Mouse (Mus musculus): ENCODE measurements around the gene Foxp1. TPM values are rescaled to one million over a fixed set of nuclear protein-coding genes. Genes with fewer than 3 reads are reported as not detected.

Gene Foxp1
- polyA plus RNA-seq, 1 experiment from 2014 or later = 110 TPM

GRCm38 (mm10) chr6:99540653-99541052, 18.1 kb upstream of the Foxp1 start:
- Histone ChIP-seq H3K27me3 (ENCODE audit: control insufficient read depth, insufficient read depth, low read length) (no peaks in the 10 kb centered on the region), H3K4me2 (no peak overlapping the region), H3K4me3 (ENCODE audit: low read depth, low read length) (no peak overlapping the region), H3K36me3 (ENCODE audit: control insufficient read depth, insufficient read depth, low read length) (no peaks in the 10 kb centered on the region), H3K9me3 (replicated peaks; ENCODE audit: control insufficient read depth, low read length) (no peaks in the 10 kb centered on the region), H3K4me1 (ENCODE audit: control insufficient read depth, insufficient read depth, low read length) (no peaks in the 10 kb centered on the region), H3K27ac (ENCODE audit: low read depth, low read length) (no peak overlapping the region), H3K9ac (ENCODE audit: low read depth, low read length) (no peak overlapping the region)
- ATAC-seq (replicated peaks; ENCODE audit: insufficient number of reproducible peaks, low FRiP score, low TSS enrichment) = no peak
- WGBS (ENCODE audit: insufficient replicate concordance) = 59% methylated on average over 6 of the region's 6 CpGs

GRCm38 (mm10) chr6:99540146-99540545, 17.6 kb upstream of the Foxp1 start:
- Histone ChIP-seq H3K9me3 (replicated peaks; ENCODE audit: control insufficient read depth, low read length) (no peaks in the 10 kb centered on the region), H3K4me3 (ENCODE audit: low read depth, low read length) (no peak overlapping the region), H3K36me3 (ENCODE audit: control insufficient read depth, insufficient read depth, low read length) (no peaks in the 10 kb centered on the region), H3K27ac (ENCODE audit: low read depth, low read length) (no peak overlapping the region), H3K4me1 (ENCODE audit: control insufficient read depth, insufficient read depth, low read length) (no peaks in the 10 kb centered on the region), H3K9ac (ENCODE audit: low read depth, low read length) (no peak overlapping the region), H3K4me2 (no peak overlapping the region), H3K27me3 (ENCODE audit: control insufficient read depth, insufficient read depth, low read length) (no peaks in the 10 kb centered on the region)
- no peak for ATAC-seq (replicated peaks; ENCODE audit: insufficient number of reproducible peaks, low FRiP score, low TSS enrichment)
- 77% methylated on average over 5 of the region's 5 CpGs for WGBS (ENCODE audit: insufficient replicate concordance)

GRCm38 (mm10) chr6:99538194-99538941, 15.8 kb upstream of the Foxp1 start:
- Histone ChIP-seq H3K4me1 (ENCODE audit: control insufficient read depth, insufficient read depth, low read length) (no peaks in the 10 kb centered on the region), H3K9ac (ENCODE audit: low read depth, low read length) (no peak overlapping the region), H3K4me3 (ENCODE audit: low read depth, low read length) (no peak overlapping the region), H3K9me3 (replicated peaks; ENCODE audit: control insufficient read depth, low read length) (no peaks in the 10 kb centered on the region), H3K36me3 (ENCODE audit: control insufficient read depth, insufficient read depth, low read length) (no peaks in the 10 kb centered on the region), H3K27me3 (ENCODE audit: control insufficient read depth, insufficient read depth, low read length) (no peaks in the 10 kb centered on the region), H3K4me2 (no peak overlapping the region), H3K27ac (ENCODE audit: low read depth, low read length) (no peak overlapping the region)
- 76% methylated on average over 17 of the region's 17 CpGs for WGBS (ENCODE audit: insufficient replicate concordance)
- ATAC-seq (replicated peaks; ENCODE audit: insufficient number of reproducible peaks, low FRiP score, low TSS enrichment) = no peak

- Histone ChIP-seq H3K36me3 (ENCODE audit: control insufficient read depth, insufficient read depth, low read length) (no peaks in the 10 kb centered on the region), H3K4me3 (ENCODE audit: low read depth, low read length) (no peak overlapping the region), H3K27me3 (ENCODE audit: control insufficient read depth, insufficient read depth, low read length) (no peaks in the 10 kb centered on the region), H3K9me3 (replicated peaks; ENCODE audit: control insufficient read depth, low read length) (no peaks in the 10 kb centered on the region), H3K4me2 (no peak overlapping the region), H3K27ac (ENCODE audit: low read depth, low read length) (no peak overlapping the region), H3K4me1 (ENCODE audit: control insufficient read depth, insufficient read depth, low read length) (0 out of 2 replicates have a peak, but pooled peaks cover 2% of the 10 kb centered on the region), H3K9ac (ENCODE audit: low read depth, low read length) (no peak overlapping the region)
- WGBS (ENCODE audit: insufficient replicate concordance) = 54% methylated on average over 5 of the region's 5 CpGs
- no peak for ATAC-seq (replicated peaks; ENCODE audit: insufficient number of reproducible peaks, low FRiP score, low TSS enrichment)
Measured at GRCm38 (mm10) chr6:99534211-99534745, 11.8 kb upstream of the Foxp1 start.

GRCm38 (mm10) chr6:99532458-99532857, 9.9 kb upstream of the Foxp1 start:
- WGBS (ENCODE audit: insufficient replicate concordance) = 78% methylated on average over 4 of the region's 4 CpGs
- Histone ChIP-seq H3K9ac (ENCODE audit: low read depth, low read length) (no peak overlapping the region), H3K36me3 (ENCODE audit: control insufficient read depth, insufficient read depth, low read length) (no peaks in the 10 kb centered on the region), H3K4me3 (ENCODE audit: low read depth, low read length) (no peak overlapping the region), H3K9me3 (replicated peaks; ENCODE audit: control insufficient read depth, low read length) (0 out of 2 replicates have a peak, but pooled peaks cover under 1% of the 10 kb centered on the region), H3K4me2 (no peak overlapping the region), H3K27me3 (ENCODE audit: control insufficient read depth, insufficient read depth, low read length) (no peaks in the 10 kb centered on the region), H3K27ac (ENCODE audit: low read depth, low read length) (no peak overlapping the region), H3K4me1 (ENCODE audit: control insufficient read depth, insufficient read depth, low read length) (0 out of 2 replicates have a peak, but pooled peaks cover 2% of the 10 kb centered on the region)
- ATAC-seq (replicated peaks; ENCODE audit: insufficient number of reproducible peaks, low FRiP score, low TSS enrichment) = no peak

- ATAC-seq (replicated peaks; ENCODE audit: insufficient number of reproducible peaks, low FRiP score, low TSS enrichment) = no peak
- H3K27me3 ChIP-seq (ENCODE audit: control insufficient read depth, insufficient read depth, low read length) = no peaks in the 10 kb centered on the region
- H3K9me3 ChIP-seq (replicated peaks; ENCODE audit: control insufficient read depth, low read length) = 0 out of 2 replicates have a peak, but pooled peaks cover 5% of the 10 kb centered on the region
- 73% methylated on average over 2 of the region's 2 CpGs for WGBS (ENCODE audit: insufficient replicate concordance)
- H3K36me3 ChIP-seq (ENCODE audit: control insufficient read depth, insufficient read depth, low read length) = 0 out of 2 replicates have a peak, but pooled peaks cover 2% of the 10 kb centered on the region
- H3K27ac ChIP-seq (ENCODE audit: low read depth, low read length) = no peak overlapping the region
- H3K4me1 ChIP-seq (ENCODE audit: control insufficient read depth, insufficient read depth, low read length) = peaks cover 3% of the 10 kb centered on the region; the same call in 1 of the 2 replicates
- no peak overlapping the region for H3K4me3 ChIP-seq (ENCODE audit: low read depth, low read length)
- H3K9ac ChIP-seq (ENCODE audit: low read depth, low read length) = no peak overlapping the region
- H3K4me2 ChIP-seq = no peak overlapping the region
Measured at GRCm38 (mm10) chr6:99528972-99529371, 6.5 kb upstream of the Foxp1 start.

- Histone ChIP-seq H3K4me1 (ENCODE audit: control insufficient read depth, insufficient read depth, low read length) (peaks cover 3% of the 10 kb centered on the region; the same call in 1 of the 2 replicates), H3K27ac (ENCODE audit: low read depth, low read length) (no peak overlapping the region), H3K9ac (ENCODE audit: low read depth, low read length) (no peak overlapping the region), H3K36me3 (ENCODE audit: control insufficient read depth, insufficient read depth, low read length) (0 out of 2 replicates have a peak, but pooled peaks cover 2% of the 10 kb centered on the region), H3K9me3 (replicated peaks; ENCODE audit: control insufficient read depth, low read length) (0 out of 2 replicates have a peak, but pooled peaks cover 5% of the 10 kb centered on the region), H3K4me2 (no peak overlapping the region), H3K4me3 (ENCODE audit: low read depth, low read length) (no peak overlapping the region), H3K27me3 (ENCODE audit: control insufficient read depth, insufficient read depth, low read length) (no peaks in the 10 kb centered on the region)
- WGBS (ENCODE audit: insufficient replicate concordance) = 89% methylated on average over 6 of the region's 6 CpGs
- no peak for ATAC-seq (replicated peaks; ENCODE audit: insufficient number of reproducible peaks, low FRiP score, low TSS enrichment)
Measured at GRCm38 (mm10) chr6:99527457-99528105, 5.1 kb upstream of the Foxp1 start.

- WGBS (ENCODE audit: insufficient replicate concordance) = 58% methylated on average over 8 of the region's 8 CpGs
- H3K27ac ChIP-seq (ENCODE audit: low read depth, low read length) = no peak overlapping the region
- H3K4me3 ChIP-seq (ENCODE audit: low read depth, low read length) = no peak overlapping the region
- peaks cover 2% of the 10 kb centered on the region; the same call in 1 of the 2 replicates for H3K4me1 ChIP-seq (ENCODE audit: control insufficient read depth, insufficient read depth, low read length)
- H3K27me3 ChIP-seq (ENCODE audit: control insufficient read depth, insufficient read depth, low read length) = no peaks in the 10 kb centered on the region
- 0 out of 2 replicates have a peak, but pooled peaks cover 2% of the 10 kb centered on the region for H3K36me3 ChIP-seq (ENCODE audit: control insufficient read depth, insufficient read depth, low read length)
- no peak for ATAC-seq (replicated peaks; ENCODE audit: insufficient number of reproducible peaks, low FRiP score, low TSS enrichment)
- 0 out of 2 replicates have a peak, but pooled peaks cover 5% of the 10 kb centered on the region for H3K9me3 ChIP-seq (replicated peaks; ENCODE audit: control insufficient read depth, low read length)
- no peak overlapping the region for H3K9ac ChIP-seq (ENCODE audit: low read depth, low read length)
- no peak overlapping the region for H3K4me2 ChIP-seq
Measured at GRCm38 (mm10) chr6:99525351-99525750, 2.8 kb upstream of the Foxp1 start.
